Mouse (Mus musculus): Measurements from ENCODE around the gene Zdhhc1. TPM values are rescaled to one million over a fixed set of nuclear protein-coding genes. Genes with fewer than 3 reads are reported as not detected.

Gene Zdhhc1
- polyA plus RNA-seq, 1 experiment from 2014 or later, result 26.3 TPM

- H3K9me3 ChIP-seq (replicated peaks; ENCODE audit: control insufficient read depth, low read length), result no peaks in the 10 kb centered on the region
- peaks cover 5% of the 10 kb centered on the region; the same call in 1 of the 2 replicates for H3K4me1 ChIP-seq (ENCODE audit: control insufficient read depth, insufficient read depth, low read length)
- no peak overlapping the region for H3K9ac ChIP-seq (ENCODE audit: low read length)
- 79% methylated on average over 3 of the region's 3 CpGs for WGBS
- H3K27me3 ChIP-seq (ENCODE audit: control insufficient read depth, insufficient read depth, low read length), result no peaks in the 10 kb centered on the region
- H3K36me3 ChIP-seq (ENCODE audit: control insufficient read depth, insufficient read depth), result peaks cover 22% of the 10 kb centered on the region
- H3K4me2 ChIP-seq (ENCODE audit: low read depth, low read length), result no peak overlapping the region
- ATAC-seq (replicated peaks; ENCODE audit: extremely low read depth, insufficient read depth, low FRiP score), result no peak
- no peak overlapping the region for H3K4me3 ChIP-seq (ENCODE audit: low read length)
- H3K27ac ChIP-seq (ENCODE audit: low read length), result no peak overlapping the region
Measured at GRCm38 (mm10) chr8:105536546-105536945, 39.8 kb upstream of the Zdhhc1 start.

DNA sequence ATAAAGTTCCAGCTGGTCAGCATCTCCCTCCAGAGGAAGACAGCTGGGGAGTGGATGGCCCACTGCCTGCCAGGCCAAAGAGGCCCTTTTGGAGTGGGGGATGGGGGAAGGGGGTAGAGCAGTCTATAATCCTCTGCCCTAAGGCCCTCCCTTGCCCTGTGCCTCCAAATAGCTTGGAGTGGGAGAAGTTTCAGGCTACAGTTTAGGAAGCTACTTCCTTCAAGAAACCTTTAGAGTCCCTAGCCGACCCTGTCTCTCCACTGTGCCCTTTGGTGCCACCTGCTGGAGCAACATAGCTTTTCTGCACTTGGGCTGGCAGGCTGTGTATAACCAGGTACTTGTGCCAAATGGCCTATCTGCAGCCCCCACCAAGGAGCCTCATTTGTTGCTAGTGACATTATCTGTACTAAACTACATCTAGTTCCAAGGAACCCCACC is 37.2 kb upstream of the Zdhhc1 start:
- no peak overlapping the region for H3K4me2 ChIP-seq (ENCODE audit: low read depth, low read length)
- peaks cover 5% of the 10 kb centered on the region; the same call in 1 of the 2 replicates for H3K4me1 ChIP-seq (ENCODE audit: control insufficient read depth, insufficient read depth, low read length)
- H3K9me3 ChIP-seq (replicated peaks; ENCODE audit: control insufficient read depth, low read length), result no peaks in the 10 kb centered on the region
- peak; percentile 49 for ATAC-seq (replicated peaks; ENCODE audit: extremely low read depth, insufficient read depth, low FRiP score)
- H3K36me3 ChIP-seq (ENCODE audit: control insufficient read depth, insufficient read depth), result peaks cover 22% of the 10 kb centered on the region
- no peak overlapping the region for H3K4me3 ChIP-seq (ENCODE audit: low read length)
- H3K27me3 ChIP-seq (ENCODE audit: control insufficient read depth, insufficient read depth, low read length), result no peaks in the 10 kb centered on the region
- 7% methylated on average over 1 of the region's 1 CpGs for WGBS
- no peak overlapping the region for H3K9ac ChIP-seq (ENCODE audit: low read length)
- peak overlapping the region; percentile 8 for H3K27ac ChIP-seq (ENCODE audit: low read length)

DNA sequence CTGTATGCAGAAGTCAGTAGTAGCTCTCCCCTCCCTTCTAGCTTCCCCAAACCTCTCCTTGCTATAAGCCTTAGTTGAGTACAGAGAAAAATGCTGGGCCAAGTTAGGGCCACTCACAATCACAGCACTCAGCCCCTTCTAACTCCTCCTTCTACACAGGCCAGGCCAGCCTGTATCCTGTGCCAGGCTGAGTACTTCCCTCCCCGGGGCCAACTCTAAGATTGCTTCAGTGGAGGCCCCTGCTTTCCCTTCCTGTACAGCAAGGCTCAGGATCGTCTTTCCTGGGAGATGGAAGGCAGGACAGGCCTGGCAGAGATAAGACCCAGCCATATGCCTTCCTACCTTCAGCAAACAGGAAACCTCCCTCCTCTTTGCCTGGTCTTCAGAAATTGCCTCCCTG is 36.7 kb upstream of the Zdhhc1 start:
- Histone ChIP-seq H3K4me1 (ENCODE audit: control insufficient read depth, insufficient read depth, low read length) (peaks cover 5% of the 10 kb centered on the region; the same call in 1 of the 2 replicates), H3K9me3 (replicated peaks; ENCODE audit: control insufficient read depth, low read length) (no peaks in the 10 kb centered on the region), H3K4me2 (ENCODE audit: low read depth, low read length) (no peak overlapping the region), H3K27ac (ENCODE audit: low read length) (peak overlapping the region; percentile 8), H3K27me3 (ENCODE audit: control insufficient read depth, insufficient read depth, low read length) (no peaks in the 10 kb centered on the region), H3K36me3 (ENCODE audit: control insufficient read depth, insufficient read depth) (peaks cover 20% of the 10 kb centered on the region), H3K9ac (ENCODE audit: low read length) (no peak overlapping the region), H3K4me3 (ENCODE audit: low read length) (no peak overlapping the region)
- 8% methylated on average over 2 of the region's 2 CpGs for WGBS
- ATAC-seq (replicated peaks; ENCODE audit: extremely low read depth, insufficient read depth, low FRiP score), result peak; percentile 56; the same call in 1 of the 2 replicates

DNA sequence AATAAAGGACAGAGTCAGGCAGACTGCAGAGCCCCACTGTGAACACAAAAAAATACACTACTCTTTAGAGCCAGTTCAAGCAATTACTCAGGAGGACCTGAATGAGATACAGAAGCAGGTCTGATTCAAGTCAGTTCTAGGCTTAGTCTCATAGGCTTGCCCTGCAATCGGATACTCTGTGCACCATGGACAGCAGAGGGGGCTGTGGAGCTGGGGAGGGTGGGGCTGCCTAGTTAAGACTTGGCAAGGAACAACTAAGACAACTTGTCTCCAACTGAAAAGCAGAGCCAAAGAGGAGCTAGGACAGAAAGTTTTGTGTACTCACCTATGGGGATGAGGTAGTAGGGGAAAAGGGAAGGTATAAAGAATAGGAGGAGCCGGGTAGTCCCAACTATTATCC is 35.1 kb upstream of the Zdhhc1 start:
- ATAC-seq (replicated peaks; ENCODE audit: extremely low read depth, insufficient read depth, low FRiP score), result no peak
- no peak overlapping the region for H3K9ac ChIP-seq (ENCODE audit: low read length)
- 69% methylated on average over 2 of the region's 2 CpGs for WGBS

GRCm38 (mm10) chr8:105529271-105529670 is 32.6 kb upstream of the Zdhhc1 start:
- no peak for ATAC-seq (replicated peaks; ENCODE audit: extremely low read depth, insufficient read depth, low FRiP score)
- H3K36me3 ChIP-seq (ENCODE audit: control insufficient read depth, insufficient read depth), result peaks cover 16% of the 10 kb centered on the region
- H3K9ac ChIP-seq (ENCODE audit: low read length), result no peak overlapping the region
- H3K4me3 ChIP-seq (ENCODE audit: low read length), result no peak overlapping the region
- peaks cover 5% of the 10 kb centered on the region; the same call in 1 of the 2 replicates for H3K4me1 ChIP-seq (ENCODE audit: control insufficient read depth, insufficient read depth, low read length)
- WGBS, result 93% methylated on average over 3 of the region's 3 CpGs
- H3K4me2 ChIP-seq (ENCODE audit: low read depth, low read length), result no peak overlapping the region
- H3K9me3 ChIP-seq (replicated peaks; ENCODE audit: control insufficient read depth, low read length), result no peaks in the 10 kb centered on the region
- no peak overlapping the region for H3K27ac ChIP-seq (ENCODE audit: low read length)
- H3K27me3 ChIP-seq (ENCODE audit: control insufficient read depth, insufficient read depth, low read length), result no peaks in the 10 kb centered on the region

More for the DNA sequence above, 35.1 kb upstream of the Zdhhc1 start:
- peaks cover 7% of the 10 kb centered on the region for H3K36me3 ChIP-seq (ENCODE audit: control insufficient read depth, insufficient read depth)
- no peaks in the 10 kb centered on the region for H3K27me3 ChIP-seq (ENCODE audit: control insufficient read depth, insufficient read depth, low read length)
- no peak overlapping the region for H3K27ac ChIP-seq (ENCODE audit: low read length)
- H3K9me3 ChIP-seq (replicated peaks; ENCODE audit: control insufficient read depth, low read length), result no peaks in the 10 kb centered on the region
- H3K4me2 ChIP-seq (ENCODE audit: low read depth, low read length), result no peak overlapping the region
- H3K4me1 ChIP-seq (ENCODE audit: control insufficient read depth, insufficient read depth, low read length), result peaks cover 5% of the 10 kb centered on the region; the same call in 1 of the 2 replicates
- no peak overlapping the region for H3K4me3 ChIP-seq (ENCODE audit: low read length)

DNA sequence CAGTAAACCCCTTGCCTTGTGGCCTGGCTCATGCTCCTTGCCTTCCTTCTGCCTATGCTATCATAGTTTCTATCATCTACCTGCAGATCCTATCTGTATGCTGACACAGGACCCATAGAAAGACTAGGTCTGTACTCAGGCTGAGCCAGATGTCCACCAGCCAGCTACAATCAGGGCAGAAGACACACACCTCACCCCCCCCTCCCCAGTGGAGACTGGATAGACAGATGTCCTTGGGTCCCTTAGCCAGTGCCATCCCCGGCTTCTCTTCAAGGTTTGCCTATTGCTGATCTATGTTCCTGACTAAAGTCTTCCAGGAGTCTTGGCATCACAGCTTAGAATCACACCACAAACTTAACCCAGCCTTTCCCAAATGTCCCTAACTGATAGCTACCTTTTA is 31.5 kb upstream of the Zdhhc1 start:
- Histone ChIP-seq H3K4me1 (ENCODE audit: control insufficient read depth, insufficient read depth, low read length) (0 out of 2 replicates have a peak, but pooled peaks cover 1% of the 10 kb centered on the region), H3K9ac (ENCODE audit: low read length) (no peak overlapping the region), H3K27ac (ENCODE audit: low read length) (no peak overlapping the region), H3K36me3 (ENCODE audit: control insufficient read depth, insufficient read depth) (peaks cover 16% of the 10 kb centered on the region), H3K9me3 (replicated peaks; ENCODE audit: control insufficient read depth, low read length) (no peaks in the 10 kb centered on the region), H3K27me3 (ENCODE audit: control insufficient read depth, insufficient read depth, low read length) (no peaks in the 10 kb centered on the region), H3K4me3 (ENCODE audit: low read length) (no peak overlapping the region), H3K4me2 (ENCODE audit: low read depth, low read length) (no peak overlapping the region)
- ATAC-seq (replicated peaks; ENCODE audit: extremely low read depth, insufficient read depth, low FRiP score), result no peak
- 100% methylated on average over 1 of the region's 1 CpGs for WGBS

GRCm38 (mm10) chr8:105527110-105527509 is 30.4 kb upstream of the Zdhhc1 start:
- H3K36me3 ChIP-seq (ENCODE audit: control insufficient read depth, insufficient read depth), result peaks cover 16% of the 10 kb centered on the region
- H3K4me1 ChIP-seq (ENCODE audit: control insufficient read depth, insufficient read depth, low read length), result no peaks in the 10 kb centered on the region
- ATAC-seq (replicated peaks; ENCODE audit: extremely low read depth, insufficient read depth, low FRiP score), result no peak
- no peak overlapping the region for H3K9ac ChIP-seq (ENCODE audit: low read length)
- no peak overlapping the region for H3K4me2 ChIP-seq (ENCODE audit: low read depth, low read length)
- H3K27me3 ChIP-seq (ENCODE audit: control insufficient read depth, insufficient read depth, low read length), result no peaks in the 10 kb centered on the region
- 79% methylated on average over 2 of the region's 2 CpGs for WGBS
- H3K27ac ChIP-seq (ENCODE audit: low read length), result no peak overlapping the region
- no peak overlapping the region for H3K4me3 ChIP-seq (ENCODE audit: low read length)
- H3K9me3 ChIP-seq (replicated peaks; ENCODE audit: control insufficient read depth, low read length), result no peaks in the 10 kb centered on the region

GRCm38 (mm10) chr8:105522890-105523289 is 26.2 kb upstream of the Zdhhc1 start:
- Histone ChIP-seq H3K27me3 (ENCODE audit: control insufficient read depth, insufficient read depth, low read length) (peaks cover 19% of the 10 kb centered on the region), H3K4me3 (ENCODE audit: low read length) (no peak overlapping the region), H3K27ac (ENCODE audit: low read length) (no peak overlapping the region), H3K4me2 (ENCODE audit: low read depth, low read length) (no peak overlapping the region), H3K9me3 (replicated peaks; ENCODE audit: control insufficient read depth, low read length) (no peaks in the 10 kb centered on the region), H3K4me1 (ENCODE audit: control insufficient read depth, insufficient read depth, low read length) (peaks cover 15% of the 10 kb centered on the region), H3K9ac (ENCODE audit: low read length) (no peak overlapping the region), H3K36me3 (ENCODE audit: control insufficient read depth, insufficient read depth) (peaks cover 9% of the 10 kb centered on the region)
- WGBS, result 69% methylated on average over 9 of the region's 9 CpGs
- ATAC-seq (replicated peaks; ENCODE audit: extremely low read depth, insufficient read depth, low FRiP score), result no peak

- Histone ChIP-seq H3K9me3 (replicated peaks; ENCODE audit: control insufficient read depth, low read length) (no peaks in the 10 kb centered on the region), H3K27me3 (ENCODE audit: control insufficient read depth, insufficient read depth, low read length) (peaks cover 26% of the 10 kb centered on the region), H3K4me2 (ENCODE audit: low read depth, low read length) (no peak overlapping the region), H3K36me3 (ENCODE audit: control insufficient read depth, insufficient read depth) (peaks cover 9% of the 10 kb centered on the region), H3K4me3 (ENCODE audit: low read length) (no peak overlapping the region), H3K4me1 (ENCODE audit: control insufficient read depth, insufficient read depth, low read length) (peaks cover 17% of the 10 kb centered on the region), H3K9ac (ENCODE audit: low read length) (no peak overlapping the region), H3K27ac (ENCODE audit: low read length) (no peak overlapping the region)
- WGBS, result 74% methylated on average over 21 of the region's 21 CpGs
- ATAC-seq (replicated peaks; ENCODE audit: extremely low read depth, insufficient read depth, low FRiP score), result no peak
Measured at GRCm38 (mm10) chr8:105521995-105522769, 25.5 kb upstream of the Zdhhc1 start.

Data from heart, embryonic 16.5 days (tissue).